11 mouse cellular contexts compared by ENCODE assay signal in genomic region chr10:62060224-62060913, GRCm38 (mm10).
DNase-seq lines count a peak whose midpoint lies in the region; ATAC-seq and TF ChIP-seq lines count a peak whose summit lies in the region.
"Had no signal": no experiment of that assay in that cellular context is flagged by ENCODE, and none has a peak within 500 bp of the region (broad histone marks: within the 10 kb centered on the region; RNA-seq: fewer than 3 reads in every experiment).

No protein-coding gene starts in this region.

- H3K4me1 ChIP-seq in intestine, embryonic 14.5 days (replicated peaks; ENCODE audit: control insufficient read depth, insufficient read depth, low read length), result peaks cover 18% of the 10 kb centered on the region
- H3K4me1 ChIP-seq in intestine, postnatal 0 days (replicated peaks; ENCODE audit: control insufficient read depth, insufficient read depth, low read length), result 0 out of 2 replicates have a peak, but pooled peaks cover 9% of the 10 kb centered on the region
- peaks cover 18% of the 10 kb centered on the region for H3K4me1 ChIP-seq in stomach, embryonic 15.5 days
- H3K4me1 ChIP-seq in stomach, postnatal 0 days (replicated peaks; ENCODE audit: control insufficient read depth, insufficient read depth), result no peaks in the 10 kb centered on the region; the same call in 1 of the 2 replicates
- peaks cover 18% of the 10 kb centered on the region for H3K4me1 ChIP-seq in intestine, embryonic 16.5 days (ENCODE audit: control insufficient read depth, insufficient read depth, low read length)

- no peak for TF ChIP-seq EP300 in stomach, postnatal 0 days (optimal IDR thresholded peaks at IDR 0.05)

- no peaks in the 10 kb centered on the region for H3K36me3 ChIP-seq in intestine, embryonic 14.5 days (ENCODE audit: control insufficient read depth, insufficient read depth, low read length)
- H3K36me3 ChIP-seq in intestine, postnatal 0 days (ENCODE audit: control insufficient read depth, insufficient read depth), result no peaks in the 10 kb centered on the region
- no peaks in the 10 kb centered on the region for H3K36me3 ChIP-seq in stomach, embryonic 15.5 days
- H3K36me3 ChIP-seq in stomach, postnatal 0 days (ENCODE audit: control insufficient read depth, insufficient read depth, low read length), result no peaks in the 10 kb centered on the region
- H3K36me3 ChIP-seq in intestine, embryonic 16.5 days (ENCODE audit: control insufficient read depth, insufficient read depth, low read length), result no peaks in the 10 kb centered on the region
- H3K36me3 ChIP-seq: G1E had no signal

- no peaks in the 10 kb centered on the region for H3K27me3 ChIP-seq in intestine, embryonic 14.5 days (replicated peaks; ENCODE audit: control insufficient read depth, insufficient read depth, low read length)
- no peaks in the 10 kb centered on the region for H3K27me3 ChIP-seq in intestine, postnatal 0 days (replicated peaks; ENCODE audit: control insufficient read depth, insufficient read depth, low read length)
- H3K27me3 ChIP-seq in stomach, embryonic 15.5 days (replicated peaks), result no peaks in the 10 kb centered on the region
- no peaks in the 10 kb centered on the region for H3K27me3 ChIP-seq in stomach, postnatal 0 days (ENCODE audit: control insufficient read depth, insufficient read depth, low read length)
- H3K27me3 ChIP-seq in intestine, embryonic 16.5 days (replicated peaks; ENCODE audit: control insufficient read depth, insufficient read depth, low read length), result no peaks in the 10 kb centered on the region

- H3K9ac ChIP-seq in intestine, embryonic 14.5 days (ENCODE audit: low read length), result no peak overlapping the region
- no peak overlapping the region for H3K9ac ChIP-seq in intestine, postnatal 0 days (ENCODE audit: low read depth, low read length)
- no peak overlapping the region for H3K9ac ChIP-seq in stomach, embryonic 15.5 days
- H3K9ac ChIP-seq in stomach, postnatal 0 days (ENCODE audit: low read length), result no peak overlapping the region
- peak overlapping the region; percentile 34; the same call in 1 of the 2 replicates for H3K9ac ChIP-seq in intestine, embryonic 16.5 days (ENCODE audit: low read depth, low read length)

- H3K9me3 ChIP-seq in intestine, embryonic 14.5 days (ENCODE audit: control insufficient read depth, low read length), result no peaks in the 10 kb centered on the region
- H3K9me3 ChIP-seq in intestine, postnatal 0 days (ENCODE audit: control insufficient read depth), result no peaks in the 10 kb centered on the region
- H3K9me3 ChIP-seq in stomach, embryonic 15.5 days, result no peaks in the 10 kb centered on the region
- no peaks in the 10 kb centered on the region for H3K9me3 ChIP-seq in stomach, postnatal 0 days (ENCODE audit: control insufficient read depth, low read length)
- H3K9me3 ChIP-seq in intestine, embryonic 16.5 days (ENCODE audit: control insufficient read depth, low read length), result no peaks in the 10 kb centered on the region
- H3K9me3 ChIP-seq: G1E; megakaryocyte, embryonic 14.5 days had no signal

- H3K4me3 ChIP-seq in intestine, embryonic 14.5 days (ENCODE audit: low read depth, low read length), result no peak overlapping the region
- H3K4me3 ChIP-seq in intestine, postnatal 0 days (ENCODE audit: low read depth, low read length), result no peak overlapping the region
- no peak overlapping the region for H3K4me3 ChIP-seq in stomach, embryonic 15.5 days (replicated peaks)
- H3K4me3 ChIP-seq in stomach, postnatal 0 days (ENCODE audit: low read depth, low read length), result no peak overlapping the region
- H3K4me3 ChIP-seq in intestine, embryonic 16.5 days (ENCODE audit: low read length), result no peak overlapping the region
- H3K4me3 ChIP-seq: megakaryocyte, embryonic 14.5 days had no signal

- no peak for ATAC-seq in intestine, embryonic 14.5 days (replicated peaks; ENCODE audit: low FRiP score, low TSS enrichment, low read depth)
- no peak for ATAC-seq in intestine, postnatal 0 days
- no peak for ATAC-seq in stomach, embryonic 15.5 days (ENCODE audit: insufficient read depth, low FRiP score, low read depth)
- ATAC-seq in stomach, postnatal 0 days (ENCODE audit: low FRiP score, low TSS enrichment), result no peak
- no peak for ATAC-seq in intestine, embryonic 16.5 days

- peak overlapping the region; percentile 17; the same call in 1 of the 2 replicates for H3K27ac ChIP-seq in intestine, embryonic 14.5 days (ENCODE audit: low read depth)
- no peak overlapping the region for H3K27ac ChIP-seq in intestine, postnatal 0 days (ENCODE audit: low read depth, low read length)
- H3K27ac ChIP-seq in stomach, embryonic 15.5 days, result 0 out of 2 replicates have a peak overlapping the region, but pooled peaks have one; percentile 2
- no peak overlapping the region for H3K27ac ChIP-seq in stomach, postnatal 0 days (replicated peaks)
- H3K27ac ChIP-seq in intestine, embryonic 16.5 days (ENCODE audit: low read length), result no peak overlapping the region

- TF ChIP-seq CTCF in intestine, postnatal 0 days (IDR thresholded peaks at IDR 0.05; ENCODE audit: low read depth), result no peak
- no peak for TF ChIP-seq CTCF in stomach, postnatal 0 days (IDR thresholded peaks at IDR 0.05; ENCODE audit: low read depth)

- DNase-seq in intestine, embryonic 14.5 days (ENCODE audit: low spot score), result no peak
- DNase-seq in stomach, postnatal 0 days (ENCODE audit: low spot score), result no peak
- no peak for DNase-seq in adrenal gland, adult (ENCODE audit: inconsistent age in 2 of 2, low spot score in 1 of 2)
- no peak for DNase-seq in adrenal gland, adult 18-20 months (ENCODE audit: low spot score in 2 of 2)
- DNase-seq: adrenal gland, postnatal 14 days; kidney, adult 8-10 months had no signal

- 46% methylated on average over 16 of the region's 16 CpGs for WGBS in intestine, embryonic 14.5 days
- WGBS in intestine, postnatal 0 days, result 45% methylated on average over 16 of the region's 16 CpGs
- 62% methylated on average over 16 of the region's 16 CpGs for whole genome bisulfite sequencing in stomach, embryonic 15.5 days
- 39% methylated on average over 16 of the region's 16 CpGs for WGBS in stomach, postnatal 0 days
- WGBS in intestine, embryonic 16.5 days, result 45% methylated on average over 16 of the region's 16 CpGs

- peak overlapping the region; percentile 13; the same call in 1 of the 2 replicates for H3K4me2 ChIP-seq in intestine, embryonic 14.5 days (ENCODE audit: low read length)
- no peak overlapping the region for H3K4me2 ChIP-seq in intestine, postnatal 0 days (replicated peaks; ENCODE audit: low read depth)
- H3K4me2 ChIP-seq in stomach, embryonic 15.5 days, result no peak overlapping the region
- no peak overlapping the region for H3K4me2 ChIP-seq in stomach, postnatal 0 days (replicated peaks; ENCODE audit: low read depth)
- H3K4me2 ChIP-seq in intestine, embryonic 16.5 days (ENCODE audit: low read depth, low read length), result no peak overlapping the region

Comparison
In these comparisons a context has a peak if more than half of its experiments do, and no peak if none do; other contexts are left out.
1. H3K27ac ChIP-seq: peak in intestine, embryonic 14.5 days (single experiment) and stomach, embryonic 15.5 days (single experiment); none in intestine, postnatal 0 days (single experiment), stomach, postnatal 0 days (single experiment) and intestine, embryonic 16.5 days (single experiment).